Mouse (Mus musculus) urinary bladder, postnatal 14 days (tissue): ENCODE measurements around the gene Sctr.
A peak's percentile ranks its signal among the peaks of the same experiment; 100 is the strongest.

Source experiments
- DNase-seq: peaks from one replicate; pipeline ENCODE4 v3.0.0; 2021; ENCODE audit warnings: low spot score

The Sctr gene

GRCm38 (mm10) chr1:120105556-120105959 lies 98.9 kb downstream of the Sctr start:
- peak; percentile 80 for DNase-seq

- DNase-seq, result no peak
Observed at GRCm38 (mm10) chr1:120109741-120110432, 103.2 kb downstream of the Sctr start.

- no peak for DNase-seq
Observed at GRCm38 (mm10) chr1:120111766-120112165, 105.1 kb downstream of the Sctr start.

GRCm38 (mm10) chr1:120112251-120113187 lies 105.8 kb downstream of the Sctr start:
- DNase-seq, result no peak
